Mouse (Mus musculus) forebrain, embryonic 16.5 days (tissue): Measurements from ENCODE around the gene Hcrtr1. TPM values are rescaled to one million over a fixed set of nuclear protein-coding genes. Genes with fewer than 3 reads are reported as not detected.

Source experiments
- ATAC-seq: fragments of 200-750 bp; cut with Nextera tagmentation; 2 replicates; pipeline ENCODE4 v1.8.0; 2017; ENCODE audit warnings: mild to moderate bottlenecking, moderate library complexity
- H3K27ac ChIP-seq: fragments of 300-500 bp; sonication (generic); 2 replicates; pipeline ENCODE4 v1.5.1; 2014; ENCODE audit warnings: low read length, control low read depth
- H3K27me3 ChIP-seq: fragments of 300-500 bp; sonication (generic); replicated peaks from 2 replicates; pipeline ENCODE4 v1.6.1; 2014; ENCODE audit warnings: low read length; ENCODE audit not compliant: control insufficient read depth, insufficient read depth
- H3K36me3 ChIP-seq: fragments of 300-500 bp; sonication (generic); 2 replicates; pipeline ENCODE4 v1.6.1; 2014; ENCODE audit not compliant: control insufficient read depth, insufficient read depth
- H3K4me1 ChIP-seq: fragments of 300-500 bp; sonication (generic); replicated peaks from 2 replicates; pipeline ENCODE4 v1.6.1; 2014; ENCODE audit warnings: low read length; ENCODE audit not compliant: control insufficient read depth, insufficient read depth
- H3K4me2 ChIP-seq: fragments of 300-500 bp; sonication (generic); 2 replicates; pipeline ENCODE4 v1.6.1; 2014; ENCODE audit warnings: mild to moderate bottlenecking, low read length, control low read depth
- H3K4me3 ChIP-seq: fragments of 300-500 bp; sonication (generic); replicated peaks from 2 replicates; pipeline ENCODE4 v1.5.1; 2014; ENCODE audit warnings: mild to moderate bottlenecking, low read length, control low read depth
- H3K9ac ChIP-seq: fragments of 300-500 bp; sonication (generic); replicated peaks from 2 replicates; pipeline ENCODE4 v1.6.1; 2014; ENCODE audit warnings: low read depth, low read length, control low read depth
- H3K9me3 ChIP-seq: fragments of 300-500 bp; sonication (generic); 2 replicates; pipeline ENCODE4 v1.6.1; 2016; ENCODE audit warnings: low read length; ENCODE audit not compliant: control insufficient read depth
- WGBS: fragments of 180-500 bp; shearing (Covaris S2); extraction: QIAGEN DNeasy Blood & Tissue Kit; methylation state at CpG from one replicate; pipeline ENCODE4 v1.1.7; 2014; 5-methylcytosine and 5-hydroxymethylcytosine counted together
- polyA plus RNA-seq: library from polyadenylated mRNA; unstranded; fragments of >200 nt; fragmentation: Nextera tagmentation; extraction: Ambion mirVana; gene quantifications from 2 replicates; pipeline ENCODE4 v1.2.1, GENCODE M21; 2015

The Hcrtr1 gene
- 0.30 and 0.81 TPM in 2 replicates for polyA plus RNA-seq

DNA sequence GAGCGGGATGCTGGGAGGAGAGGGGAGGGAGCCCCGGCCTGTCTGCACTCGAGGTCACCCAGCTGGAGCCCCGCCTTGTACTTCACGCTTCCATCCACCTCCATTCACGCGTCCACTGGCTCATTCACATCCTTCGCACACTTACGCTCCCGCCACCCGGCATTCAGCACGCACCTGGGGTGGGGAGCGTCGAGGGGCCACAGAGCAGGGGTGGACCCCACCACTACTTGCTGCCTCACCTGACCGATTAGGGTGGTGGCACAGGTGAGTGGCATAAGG is at the start of gene Hcrtr1:
Gene Hcrtr1 (minus strand): TSS at position 146 of the 279 bp plus-strand sequence.
- peaks cover 34% of the 10 kb centered on the region for H3K27me3 ChIP-seq
- no peaks in the 10 kb centered on the region for H3K36me3 ChIP-seq
- ATAC-seq = no peak; the same call in 1 of the 2 replicates
- no peaks in the 10 kb centered on the region for H3K9me3 ChIP-seq
- peaks cover 12% of the 10 kb centered on the region for H3K4me1 ChIP-seq
- no peak within 1 kb of the TSS for H3K27ac ChIP-seq
- WGBS = 0% methylated on average over 14 of the region's 15 CpGs
- H3K9ac ChIP-seq = peak within 1 kb of the TSS; percentile 49
- H3K4me3 ChIP-seq = peak within 1 kb of the TSS; percentile 46
- peak within 1 kb of the TSS; percentile 89 for H3K4me2 ChIP-seq

GRCm38 (mm10) chr4:130188806-130189297 is 49.7 kb upstream of the Hcrtr1 start:
- peak; percentile 73; the same call in 1 of the 2 replicates for ATAC-seq
- H3K4me3 ChIP-seq = peak overlapping the region; percentile 22
- WGBS = 3% methylated on average over 13 of the region's 13 CpGs

DNA sequence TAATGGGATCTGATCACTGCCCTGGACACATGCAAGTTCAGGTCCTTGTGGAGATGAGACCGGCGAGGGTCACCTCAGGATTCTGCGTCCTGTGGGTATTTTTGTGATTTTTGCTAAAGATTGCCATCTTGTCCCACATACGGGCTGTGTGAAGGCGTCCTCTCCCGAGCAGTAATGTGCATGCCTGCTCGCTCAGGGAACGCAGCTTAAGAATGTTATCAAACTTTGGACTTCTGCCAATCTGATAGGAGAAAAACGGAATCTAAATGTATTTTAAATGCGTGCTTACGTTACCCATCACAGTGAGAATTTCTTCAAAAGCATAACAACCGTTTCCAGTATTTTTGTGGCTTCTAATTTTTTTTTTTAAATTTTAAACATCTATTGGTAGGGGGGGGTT is 47.7 kb upstream of the Hcrtr1 start:
- H3K4me2 ChIP-seq = no peak overlapping the region
- H3K36me3 ChIP-seq = no peaks in the 10 kb centered on the region
- no peaks in the 10 kb centered on the region for H3K9me3 ChIP-seq
- 69% methylated on average over 12 of the region's 12 CpGs for WGBS
- H3K27me3 ChIP-seq = no peaks in the 10 kb centered on the region
- no peak overlapping the region for H3K4me3 ChIP-seq
- H3K27ac ChIP-seq = no peak overlapping the region
- no peak overlapping the region for H3K9ac ChIP-seq
- H3K4me1 ChIP-seq = peaks cover 13% of the 10 kb centered on the region
- ATAC-seq = no peak

More at GRCm38 (mm10) chr4:130188806-130189297, 49.7 kb upstream of the Hcrtr1 start:
- Histone ChIP-seq H3K9me3 (no peaks in the 10 kb centered on the region), H3K27me3 (no peaks in the 10 kb centered on the region), H3K4me2 (peak overlapping the region; percentile 44), H3K9ac (no peak overlapping the region), H3K36me3 (no peaks in the 10 kb centered on the region), H3K27ac (no peak overlapping the region), H3K4me1 (peaks cover 10% of the 10 kb centered on the region)

DNA sequence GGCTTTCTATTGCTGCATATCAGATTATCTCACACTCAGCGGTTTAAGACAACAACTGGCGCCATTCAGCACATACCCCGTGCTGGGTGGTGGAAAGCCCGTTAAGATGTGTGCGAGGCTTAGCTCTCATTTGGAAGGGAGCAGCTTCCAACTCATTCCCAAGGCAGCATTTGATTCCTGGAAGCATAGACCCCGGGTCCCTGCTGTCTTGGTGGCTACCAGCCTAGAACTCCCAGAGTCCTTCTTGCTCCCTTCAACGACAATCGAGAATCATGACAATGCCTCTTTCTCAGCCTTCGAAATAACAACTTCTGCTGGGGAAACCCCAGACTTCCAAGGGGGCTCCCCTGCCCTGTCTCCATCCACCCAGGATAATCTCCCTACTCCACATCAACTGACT is 47.3 kb upstream of the Hcrtr1 start:
- 48% methylated on average over 9 of the region's 9 CpGs for WGBS
- no peaks in the 10 kb centered on the region for H3K9me3 ChIP-seq
- no peak for ATAC-seq
- H3K4me1 ChIP-seq = peaks cover 15% of the 10 kb centered on the region
- H3K9ac ChIP-seq = no peak overlapping the region
- no peak overlapping the region for H3K27ac ChIP-seq
- H3K36me3 ChIP-seq = no peaks in the 10 kb centered on the region
- H3K27me3 ChIP-seq = no peaks in the 10 kb centered on the region
- no peak overlapping the region for H3K4me2 ChIP-seq
- H3K4me3 ChIP-seq = no peak overlapping the region

DNA sequence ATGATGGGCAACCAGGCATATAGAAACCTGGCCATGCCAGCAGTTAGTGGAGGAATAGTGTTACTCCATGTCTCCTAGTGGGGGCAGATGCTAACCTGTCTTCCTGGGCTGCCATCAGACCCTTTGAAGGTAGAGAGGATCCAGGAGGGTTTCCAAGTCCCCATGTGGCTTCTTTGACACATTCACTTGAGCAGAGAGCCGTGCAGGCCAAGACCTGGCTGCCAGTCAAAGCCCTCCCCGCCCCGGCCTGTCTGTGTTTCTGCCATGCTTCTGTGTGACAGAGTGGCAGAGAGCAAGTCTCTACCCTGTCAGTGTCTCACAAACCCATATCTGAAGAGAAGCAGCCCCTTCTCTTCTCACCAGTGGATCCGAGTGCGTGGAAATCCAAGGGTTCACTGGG is 44.7 kb upstream of the Hcrtr1 start:
- H3K36me3 ChIP-seq = no peaks in the 10 kb centered on the region
- ATAC-seq = no peak
- WGBS = 66% methylated on average over 5 of the region's 5 CpGs
- H3K9me3 ChIP-seq = no peaks in the 10 kb centered on the region
- peaks cover 15% of the 10 kb centered on the region for H3K4me1 ChIP-seq
- no peak overlapping the region for H3K9ac ChIP-seq
- no peaks in the 10 kb centered on the region for H3K27me3 ChIP-seq
- H3K4me2 ChIP-seq = no peak overlapping the region
- no peak overlapping the region for H3K4me3 ChIP-seq
- H3K27ac ChIP-seq = no peak overlapping the region

DNA sequence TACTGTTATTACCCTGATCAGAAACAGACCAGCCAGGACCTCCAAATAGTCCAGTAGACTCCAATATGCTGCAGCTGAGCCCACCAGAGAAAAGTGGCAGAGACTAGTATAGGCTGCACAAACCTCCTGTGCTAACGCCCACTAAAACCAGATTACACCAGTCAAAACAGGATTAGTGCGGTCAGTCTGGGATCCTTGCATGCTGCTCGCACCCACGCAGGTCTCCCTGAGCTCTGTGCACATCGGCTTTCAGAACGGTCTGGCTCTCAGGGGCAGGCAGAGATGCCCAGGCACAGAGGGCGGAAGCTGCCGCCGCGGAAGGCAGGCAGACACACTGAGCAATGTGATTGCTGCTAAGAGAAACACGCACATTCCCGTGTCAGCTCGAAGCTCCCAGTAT is 43.9 kb upstream of the Hcrtr1 start:
- peaks cover 12% of the 10 kb centered on the region for H3K4me1 ChIP-seq
- no peak for ATAC-seq
- no peaks in the 10 kb centered on the region for H3K9me3 ChIP-seq
- H3K4me3 ChIP-seq = no peak overlapping the region
- no peak overlapping the region for H3K9ac ChIP-seq
- H3K27me3 ChIP-seq = no peaks in the 10 kb centered on the region
- H3K36me3 ChIP-seq = no peaks in the 10 kb centered on the region
- WGBS = 77% methylated on average over 13 of the region's 13 CpGs
- H3K27ac ChIP-seq = no peak overlapping the region
- no peak overlapping the region for H3K4me2 ChIP-seq

- Histone ChIP-seq H3K4me2 (no peak overlapping the region), H3K27ac (no peak overlapping the region), H3K9ac (no peak overlapping the region), H3K27me3 (no peaks in the 10 kb centered on the region), H3K36me3 (no peaks in the 10 kb centered on the region), H3K9me3 (no peaks in the 10 kb centered on the region), H3K4me3 (no peak overlapping the region), H3K4me1 (peaks cover 12% of the 10 kb centered on the region)
- ATAC-seq = no peak
- 56% methylated on average over 4 of the region's 4 CpGs for WGBS
These were observed 42.7 kb upstream of the Hcrtr1 start for GRCm38 (mm10) chr4:130181886-130182285.

DNA sequence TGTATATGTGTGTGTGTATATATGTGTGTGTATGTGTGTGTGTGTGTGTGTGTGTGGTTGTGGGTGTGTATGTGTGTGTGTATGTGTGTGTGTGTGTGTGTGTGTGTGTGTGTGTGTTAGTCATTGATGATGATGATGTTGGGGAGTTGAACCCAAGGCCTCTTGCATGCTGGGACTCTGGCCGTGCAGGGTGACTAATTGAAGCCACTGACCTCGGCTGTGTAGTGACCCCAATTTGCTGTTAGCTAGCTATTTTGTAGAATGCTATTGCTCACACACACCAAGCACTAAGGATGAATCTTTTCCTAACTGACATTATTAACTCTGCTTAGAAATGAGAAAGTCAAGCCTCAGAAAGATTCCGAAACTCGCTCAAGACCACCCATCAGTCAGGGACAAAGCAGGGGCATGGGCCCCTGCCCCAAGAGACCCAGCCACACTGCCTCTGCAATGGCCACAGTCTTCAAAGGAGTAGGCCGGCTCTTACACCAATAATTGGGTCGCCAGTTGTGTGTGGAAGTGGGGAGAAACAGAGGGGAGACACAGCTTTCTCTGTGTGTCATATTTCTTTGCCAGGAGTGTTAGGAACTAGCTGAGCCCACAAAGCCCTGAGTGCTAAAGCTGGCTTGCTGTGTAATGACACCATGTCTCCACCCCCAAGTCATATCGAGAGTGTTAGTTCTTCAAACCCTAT is 41.9 kb upstream of the Hcrtr1 start:
- H3K9me3 ChIP-seq = no peaks in the 10 kb centered on the region
- 60% methylated on average over 7 of the region's 7 CpGs for whole genome bisulfite sequencing
- H3K4me3 ChIP-seq = no peak overlapping the region
- ATAC-seq = no peak
- peaks cover 5% of the 10 kb centered on the region for H3K4me1 ChIP-seq
- no peak overlapping the region for H3K9ac ChIP-seq
- no peaks in the 10 kb centered on the region for H3K36me3 ChIP-seq
- H3K4me2 ChIP-seq = no peak overlapping the region
- H3K27ac ChIP-seq = no peak overlapping the region
- H3K27me3 ChIP-seq = no peaks in the 10 kb centered on the region

- ATAC-seq = no peak
- Histone ChIP-seq H3K4me1 (peaks cover 11% of the 10 kb centered on the region), H3K27me3 (peaks cover 5% of the 10 kb centered on the region), H3K36me3 (no peaks in the 10 kb centered on the region), H3K9me3 (no peaks in the 10 kb centered on the region), H3K27ac (no peak overlapping the region), H3K9ac (no peak overlapping the region), H3K4me2 (no peak overlapping the region), H3K4me3 (no peak overlapping the region)
- 87% methylated on average over 3 of the region's 3 CpGs for WGBS
These were observed 40.7 kb upstream of the Hcrtr1 start for GRCm38 (mm10) chr4:130179876-130180275.

- Histone ChIP-seq H3K4me2 (no peak overlapping the region), H3K9me3 (no peaks in the 10 kb centered on the region), H3K36me3 (no peaks in the 10 kb centered on the region), H3K4me1 (peaks cover 12% of the 10 kb centered on the region), H3K9ac (no peak overlapping the region), H3K27me3 (peaks cover 24% of the 10 kb centered on the region), H3K4me3 (no peak overlapping the region), H3K27ac (no peak overlapping the region)
- ATAC-seq = no peak
- 52% methylated on average over 7 of the region's 7 CpGs for WGBS
These were observed 38.4 kb upstream of the Hcrtr1 start for GRCm38 (mm10) chr4:130177536-130177935.
